Mouse (Mus musculus): ENCODE data around the gene Dnase2b. TPM values are rescaled to one million over a fixed set of nuclear protein-coding genes. Genes with fewer than 3 reads are reported as not detected.

Dnase2b gene
- total RNA-seq, 2 experiments from 2014 or later = not detected

DNA sequence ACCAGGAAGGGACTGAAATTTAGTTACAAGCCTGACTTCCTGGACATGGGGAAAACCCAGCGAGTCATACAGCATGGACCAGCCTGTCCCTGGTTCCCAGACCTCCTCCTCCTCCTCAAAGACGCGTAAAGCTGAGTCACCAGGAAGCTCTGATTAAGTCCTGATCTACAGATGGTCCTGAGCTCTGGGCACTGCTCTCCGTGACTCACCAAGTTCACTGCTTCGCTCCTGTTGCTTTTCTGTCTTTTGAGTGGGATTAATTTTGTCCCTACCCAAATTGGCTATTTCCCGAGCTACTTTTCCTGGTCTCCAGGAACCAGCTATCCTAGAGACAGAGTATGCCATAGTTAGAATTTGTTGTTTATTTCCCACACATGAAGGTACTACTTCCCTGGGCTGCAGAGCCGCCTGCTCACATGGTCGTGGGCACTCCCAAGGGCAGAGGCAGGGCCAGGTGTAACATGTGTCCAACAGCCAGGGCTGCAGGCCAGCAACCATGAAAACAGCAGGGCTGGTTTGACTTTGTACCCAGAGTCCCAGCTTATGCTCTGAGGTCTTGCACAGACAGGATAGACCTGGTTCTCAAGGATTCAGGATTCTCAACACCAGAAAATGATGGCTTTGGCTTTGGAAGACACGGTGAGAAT, 47.4 kb downstream of the Dnase2b start:
- DNase-seq = no peak

GRCm38 (mm10) chr3:146567366-146567765, 48.0 kb downstream of the Dnase2b start:
- DNase-seq = no peak

GRCm38 (mm10) chr3:146565065-146565411, 50.4 kb downstream of the Dnase2b start:
- no peak for DNase-seq

DNA sequence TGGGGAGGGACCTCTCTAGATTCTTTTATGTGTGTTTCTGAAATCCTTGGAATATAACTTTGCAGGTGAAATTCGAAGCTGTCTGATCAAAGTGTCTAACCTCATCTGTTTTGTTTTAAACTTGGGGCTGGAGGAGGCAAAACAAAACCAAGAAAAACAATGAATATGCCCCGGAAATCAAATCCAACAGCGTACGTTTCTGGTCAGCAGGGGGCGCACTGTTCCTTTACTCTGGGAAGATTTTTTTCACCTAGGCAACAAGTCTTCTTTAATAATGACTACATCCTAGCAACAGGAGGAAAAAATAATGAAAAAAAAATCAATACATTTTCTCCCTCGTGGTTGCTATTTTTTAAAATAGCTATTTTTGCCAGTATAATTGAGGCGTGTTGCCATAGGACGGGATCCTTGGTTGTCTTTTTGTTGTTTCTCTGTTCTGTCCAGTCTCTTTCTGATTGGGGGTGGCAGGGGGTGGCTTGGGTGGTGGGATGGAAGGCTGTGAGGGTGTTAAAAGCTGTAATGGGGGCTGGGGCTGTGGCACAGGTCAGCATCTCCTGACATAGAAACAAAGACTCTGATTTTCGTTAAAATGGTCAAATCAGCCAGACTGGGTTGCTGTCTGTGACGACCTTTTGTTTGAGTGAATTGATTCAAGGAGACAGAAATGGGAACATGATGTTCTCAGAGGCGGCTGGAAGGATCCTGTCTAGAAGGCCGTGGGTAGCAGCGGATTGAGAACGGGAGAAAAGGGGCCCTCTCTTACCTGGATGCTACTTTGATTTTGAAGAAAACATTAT, 50.9 kb downstream of the Dnase2b start:
- peak; percentile 87 for DNase-seq

DNA sequence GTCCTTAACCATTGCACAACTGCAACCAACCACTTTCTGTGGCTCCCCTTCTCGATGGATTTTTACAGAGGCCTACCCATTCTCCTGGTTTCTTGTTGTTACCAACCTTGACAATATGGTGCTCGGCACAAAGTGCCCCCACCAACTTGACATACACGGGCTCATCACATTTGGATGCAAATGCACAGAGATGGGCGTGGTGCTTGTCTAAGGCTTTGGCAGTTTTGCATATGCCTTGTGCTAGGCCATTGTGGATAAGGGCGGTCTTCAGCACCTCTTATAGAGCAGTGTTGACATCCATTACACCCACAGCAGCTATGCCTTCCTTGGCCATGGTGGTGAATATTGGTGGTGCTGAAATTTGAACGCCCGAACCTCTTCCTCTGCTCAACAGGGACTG, 52.5 kb downstream of the Dnase2b start:
- DNase-seq = no peak

DNA sequence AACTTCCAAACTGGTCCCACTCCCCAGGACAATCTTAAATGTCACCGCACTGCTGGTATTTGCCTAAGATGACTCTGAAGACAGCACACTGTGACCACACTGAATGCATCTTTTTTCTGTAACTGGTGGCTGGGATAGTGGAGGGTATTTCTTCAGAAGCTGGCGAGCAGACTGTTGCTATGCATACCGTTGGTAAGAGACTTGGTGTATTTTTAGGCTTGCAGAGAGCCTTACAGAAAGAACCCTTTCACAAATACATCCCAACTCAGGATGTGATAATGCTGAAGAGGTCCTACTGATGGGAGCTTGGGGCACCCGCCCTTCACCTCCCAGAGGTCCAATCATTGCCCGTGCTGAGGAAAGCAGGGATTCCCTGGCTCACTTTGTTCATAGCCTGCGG, 57.9 kb downstream of the Dnase2b start:
- DNase-seq = no peak

GRCm38 (mm10) chr3:146556567-146556966, 58.8 kb downstream of the Dnase2b start:
- DNase-seq = no peak

DNA sequence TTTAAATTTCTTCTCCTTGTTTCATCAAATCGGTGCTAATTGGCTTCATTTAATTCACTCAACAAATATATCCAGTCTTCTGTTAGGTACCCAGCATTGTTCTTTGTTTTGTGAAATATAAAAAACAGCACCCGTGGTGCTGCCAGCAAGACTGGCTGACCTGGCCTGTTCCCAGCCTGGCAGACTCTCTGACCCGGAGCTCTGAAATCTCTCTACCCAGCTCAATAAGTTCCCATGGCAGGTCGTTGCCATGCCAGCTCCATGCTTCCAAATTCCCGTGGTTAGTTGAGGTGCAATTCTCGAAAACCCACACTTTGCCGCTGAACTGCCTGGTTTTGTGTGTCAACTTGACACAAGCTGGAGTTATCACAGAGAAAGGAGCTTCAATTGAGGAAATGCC, 60.6 kb downstream of the Dnase2b start:
- no peak for DNase-seq

DNA sequence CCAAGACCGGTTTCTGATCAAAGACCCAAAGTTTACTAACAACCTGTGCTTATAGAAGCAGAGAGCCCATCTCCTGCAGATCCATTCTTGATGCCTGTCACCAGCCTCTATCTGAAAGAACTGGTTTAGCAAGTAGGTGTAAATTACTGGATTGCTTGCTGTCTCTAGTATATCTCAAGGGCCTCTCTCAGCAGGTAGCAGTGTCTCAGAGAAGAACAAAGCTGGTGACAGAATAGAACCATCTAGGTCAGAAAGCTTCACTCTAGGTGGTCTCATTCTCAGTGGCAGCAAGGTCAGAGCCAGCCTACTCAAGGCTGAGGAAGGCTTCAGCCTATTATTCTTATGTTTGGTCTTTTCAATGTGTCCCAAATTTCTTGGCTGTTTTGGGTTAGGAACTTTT, 71.8 kb downstream of the Dnase2b start:
- DNase-seq = no peak

DNA sequence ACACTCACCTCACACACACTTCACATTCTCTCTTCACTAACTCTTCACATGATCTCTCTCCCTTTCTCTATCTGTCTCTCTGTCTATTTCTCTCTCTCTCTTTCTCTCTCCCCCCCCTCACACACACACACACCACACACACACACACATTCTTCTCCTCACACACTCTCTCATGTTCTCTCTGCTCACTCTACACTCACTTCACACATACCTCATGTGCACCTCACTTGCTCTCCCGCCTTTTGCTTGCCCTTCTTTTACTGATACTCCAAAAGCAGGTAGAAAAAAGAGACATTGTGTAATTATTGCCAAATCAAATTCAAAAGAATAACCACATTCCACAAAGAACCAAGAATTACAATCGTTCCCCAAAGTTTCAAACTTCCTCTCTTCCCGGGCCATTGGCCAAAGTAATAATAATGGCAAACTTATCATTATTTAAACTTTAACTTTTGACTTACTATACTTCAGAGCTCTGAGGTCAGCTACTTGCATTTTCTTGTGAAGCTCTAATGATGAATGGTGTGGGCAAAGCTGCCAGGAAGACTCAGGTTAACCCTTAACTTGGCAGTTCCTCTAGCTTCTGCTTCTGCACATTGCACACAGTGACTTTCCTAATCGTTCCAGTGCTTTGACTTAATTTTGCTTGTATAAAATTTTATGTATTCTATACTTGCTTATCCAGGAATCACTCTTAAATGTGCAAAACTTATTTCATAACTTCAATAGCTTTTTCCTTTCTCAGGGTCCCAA, 74.7 kb downstream of the Dnase2b start:
- DNase-seq = no peak

DNA sequence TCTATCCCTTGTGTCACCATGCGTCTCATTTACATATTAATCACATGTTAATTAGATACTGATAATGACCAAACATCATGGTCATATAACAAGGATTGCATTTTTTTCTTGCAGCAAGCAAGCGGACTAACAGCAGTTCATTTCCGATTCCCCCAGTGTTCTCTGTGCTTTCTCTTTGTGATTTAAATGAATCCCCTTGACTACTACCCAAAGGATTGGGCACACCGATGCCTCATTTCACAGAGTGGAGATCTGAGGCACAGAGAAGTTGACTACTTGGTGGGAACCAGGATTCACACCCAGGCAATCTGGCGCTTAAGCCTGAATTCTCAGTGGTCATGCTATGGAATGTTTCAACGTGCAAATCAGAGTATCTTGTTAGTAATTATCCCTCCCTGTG, 80.4 kb downstream of the Dnase2b start:
- no peak for DNase-seq

Other genes with a start within 250 kb of the Dnase2b start
- gene Ssx2ip, start 211.0 kb downstream of the Dnase2b start, total RNA-seq (2021) = 10 to 100 TPM; 16.2 to 17.5 TPM
- gene Ctbs, start 165.8 kb downstream of the Dnase2b start, total RNA-seq (2021) = 1 to 10 TPM; 6.5 to 7.4 TPM
- gene Spata1, start 115.8 kb downstream of the Dnase2b start, total RNA-seq (2021) = 1 to 10 TPM; 2.0 to 2.4 TPM
- gene Gng5, start 115.8 kb downstream of the Dnase2b start, total RNA-seq (2021) = 100 to 1,000 TPM; 278 TPM
- gene Rpf1, start 94.2 kb downstream of the Dnase2b start, total RNA-seq (2021) = 10 to 100 TPM; 15.2 to 17.8 TPM
- gene Uox, start 45.2 kb downstream of the Dnase2b start, total RNA-seq (2021) = under 1 TPM in 1 of 2 experiments, not detected in 1; 0.32 TPM
- under 1 TPM in 1 of 2 experiments, not detected in 1; 0.16 TPM for gene 4930503B20Rik, start 35.7 kb upstream of the Dnase2b start, total RNA-seq (2021)
- under 1 TPM; 0.66 to 0.77 TPM for gene Samd13, start 70.0 kb upstream of the Dnase2b start, total RNA-seq (2021)
- gene Prkacb, start 197.4 kb upstream of the Dnase2b start, total RNA-seq (2021) = 10 to 100 TPM; 60.2 to 64.4 TPM
- gene Ttll7, start 236.8 kb upstream of the Dnase2b start, total RNA-seq (2021) = 10 to 100 TPM; 12.4 to 13.2 TPM

Measured in gastrocnemius, postnatal 10 days (tissue).